Mouse (Mus musculus): ENCODE results near the gene Slco1c1.

- no peak for TF ChIP-seq CTCF (IDR thresholded peaks at IDR 0.05; ENCODE audit: low read depth)
- TF ChIP-seq EP300 (IDR thresholded peaks at IDR 0.05; ENCODE audit: low read depth) = no peak
Measured at GRCm38 (mm10) chr6:141576646-141577200, 52.6 kb downstream of the Slco1c1 start.
